Mouse (Mus musculus) erythroblast, embryonic 14.5 days (primary cell): Measurements from ENCODE around the gene Sdc1. TPM values are rescaled to one million over a fixed set of nuclear protein-coding genes. Genes with fewer than 3 reads are reported as not detected.

ENCODE experiments used
- H3K27me3 ChIP-seq: 2 replicates; pipeline ENCODE4 v1.6.1; 2012; ENCODE audit warnings: inconsistent platforms; ENCODE audit not compliant: control insufficient read depth
- H3K36me3 ChIP-seq: 2 replicates; pipeline ENCODE4 v1.6.1; 2012; ENCODE audit warnings: mild to moderate bottlenecking, inconsistent platforms; ENCODE audit not compliant: control insufficient read depth
- H3K4me1 ChIP-seq: 2 replicates; pipeline ENCODE4 v1.6.1; 2012; ENCODE audit warnings: inconsistent platforms; ENCODE audit not compliant: control insufficient read depth
- H3K4me3 ChIP-seq: replicated peaks from 2 replicates; pipeline ENCODE3; 2012; ENCODE audit warnings: moderate library complexity, mild to moderate bottlenecking, inconsistent platforms
- H3K9me3 ChIP-seq: 2 replicates; pipeline ENCODE4 v1.6.1; 2012; ENCODE audit warnings: low read length, inconsistent platforms, mixed read lengths; ENCODE audit not compliant: control insufficient read depth
- GATA1 ChIP-seq: IDR thresholded peaks from 2 replicates; pipeline ENCODE4 v1.6.1; 2012; ENCODE audit warnings: low read length, inconsistent platforms, mixed read lengths
- TAL1 ChIP-seq: IDR thresholded peaks from 3 replicates; pipeline ENCODE4 v1.6.1; 2012; ENCODE audit warnings: low read length, inconsistent platforms, mixed read lengths
- polyA plus RNA-seq: library from polyadenylated mRNA; stranded (reverse); fragments of >175 nt; gene quantifications from 2 replicates; pipeline ENCODE4 v1.2.3, GENCODE M21; 2012

The Sdc1 gene
- polyA plus RNA-seq, 1 experiment: 0.23 TPM

- Histone ChIP-seq H3K36me3 (peaks cover 17% of the 10 kb centered on the region), H3K27me3 (no peaks in the 10 kb centered on the region), H3K4me1 (no peaks in the 10 kb centered on the region), H3K4me3 (no peak overlapping the region), H3K9me3 (no peaks in the 10 kb centered on the region)
- TF ChIP-seq GATA1: no peak
- TF ChIP-seq TAL1: no peak
Observed at GRCm38 (mm10) chr12:8793410-8794051, 22.4 kb downstream of the Sdc1 start.

GRCm38 (mm10) chr12:8797936-8798335 lies 26.8 kb downstream of the Sdc1 start:
- Histone ChIP-seq H3K4me3 (no peak overlapping the region), H3K36me3 (no peaks in the 10 kb centered on the region), H3K4me1 (no peaks in the 10 kb centered on the region), H3K27me3 (no peaks in the 10 kb centered on the region), H3K9me3 (no peaks in the 10 kb centered on the region; the same call in 1 of the 2 replicates)
- TF ChIP-seq GATA1 (no peak), TAL1 (no peak)

- no peaks in the 10 kb centered on the region for H3K27me3 ChIP-seq
- H3K4me3 ChIP-seq: no peak overlapping the region
- no peaks in the 10 kb centered on the region for H3K4me1 ChIP-seq
- TF ChIP-seq GATA1 (no peak), TAL1 (no peak)
- no peaks in the 10 kb centered on the region for H3K36me3 ChIP-seq
- H3K9me3 ChIP-seq: no peaks in the 10 kb centered on the region; the same call in 1 of the 2 replicates
Observed at GRCm38 (mm10) chr12:8798486-8799020, 27.4 kb downstream of the Sdc1 start.

GRCm38 (mm10) chr12:8803421-8804076 lies 32.4 kb downstream of the Sdc1 start:
- no peaks in the 10 kb centered on the region; the same call in 1 of the 2 replicates for H3K9me3 ChIP-seq
- H3K36me3 ChIP-seq: no peaks in the 10 kb centered on the region
- no peaks in the 10 kb centered on the region for H3K4me1 ChIP-seq
- H3K4me3 ChIP-seq: no peak overlapping the region
- no peaks in the 10 kb centered on the region for H3K27me3 ChIP-seq
- no peak for TF ChIP-seq TAL1
- no peak for TF ChIP-seq GATA1

- no peaks in the 10 kb centered on the region for H3K27me3 ChIP-seq
- no peaks in the 10 kb centered on the region for H3K4me1 ChIP-seq
- no peaks in the 10 kb centered on the region for H3K36me3 ChIP-seq
- no peak for TF ChIP-seq GATA1
- no peak for TF ChIP-seq TAL1
- no peaks in the 10 kb centered on the region; the same call in 1 of the 2 replicates for H3K9me3 ChIP-seq
- H3K4me3 ChIP-seq: no peak overlapping the region
Observed at GRCm38 (mm10) chr12:8804077-8804456, 32.9 kb downstream of the Sdc1 start.

- no peak overlapping the region for H3K4me3 ChIP-seq
- no peaks in the 10 kb centered on the region; the same call in 1 of the 2 replicates for H3K9me3 ChIP-seq
- TF ChIP-seq GATA1 (no peak), TAL1 (no peak)
- H3K27me3 ChIP-seq: no peaks in the 10 kb centered on the region
- H3K36me3 ChIP-seq: no peaks in the 10 kb centered on the region
- no peaks in the 10 kb centered on the region for H3K4me1 ChIP-seq
Observed at GRCm38 (mm10) chr12:8804934-8805722, 34.0 kb downstream of the Sdc1 start.

GRCm38 (mm10) chr12:8809086-8809485 lies 38.0 kb downstream of the Sdc1 start:
- no peak overlapping the region for H3K4me3 ChIP-seq
- H3K4me1 ChIP-seq: no peaks in the 10 kb centered on the region
- H3K9me3 ChIP-seq: no peaks in the 10 kb centered on the region
- no peaks in the 10 kb centered on the region for H3K36me3 ChIP-seq
- no peak for TF ChIP-seq GATA1
- no peak for TF ChIP-seq TAL1
- no peaks in the 10 kb centered on the region for H3K27me3 ChIP-seq

- no peaks in the 10 kb centered on the region for H3K9me3 ChIP-seq
- no peak overlapping the region for H3K4me3 ChIP-seq
- H3K36me3 ChIP-seq: no peaks in the 10 kb centered on the region
- H3K4me1 ChIP-seq: no peaks in the 10 kb centered on the region
- H3K27me3 ChIP-seq: no peaks in the 10 kb centered on the region
- TF ChIP-seq TAL1 (no peak), GATA1 (no peak)
Observed at GRCm38 (mm10) chr12:8809626-8810025, 38.5 kb downstream of the Sdc1 start.

GRCm38 (mm10) chr12:8810966-8811365 lies 39.8 kb downstream of the Sdc1 start:
- TF ChIP-seq GATA1 (no peak), TAL1 (no peak)
- no peaks in the 10 kb centered on the region for H3K4me1 ChIP-seq

More at GRCm38 (mm10) chr12:8810966-8811365, 39.8 kb downstream of the Sdc1 start:
- Histone ChIP-seq H3K36me3 (no peaks in the 10 kb centered on the region), H3K4me3 (no peak overlapping the region), H3K27me3 (no peaks in the 10 kb centered on the region), H3K9me3 (no peaks in the 10 kb centered on the region)
